Comparison of ENCODE assay signal across 8 mouse cellular contexts in genomic region chr17:35993675-35994074, GRCm38 (mm10). TPM values are rescaled to one million over a fixed set of nuclear protein-coding genes. Genes with fewer than 3 reads are reported as not detected.
A peak's percentile ranks its signal among the peaks of the same experiment; 100 is the strongest.
DNase-seq lines count a peak whose midpoint lies in the region; ATAC-seq and TF ChIP-seq lines count a peak whose summit lies in the region.

No protein-coding gene starts in this region.

- H3K36me3 ChIP-seq in hindbrain, embryonic 15.5 days: peaks cover 13% of the 10 kb centered on the region

- H3K9me3 ChIP-seq in hindbrain, embryonic 15.5 days: no peaks in the 10 kb centered on the region

- H3K4me2 ChIP-seq in hindbrain, embryonic 15.5 days: peak overlapping the region; percentile 66

- 7% methylated on average over 17 of the region's 17 CpGs for WGBS in hindbrain, embryonic 15.5 days

- TF ChIP-seq CTCF in left cerebral cortex, adult 2 months (IDR thresholded peaks at IDR 0.05): peak; percentile 99

- H3K4me1 ChIP-seq in hindbrain, embryonic 15.5 days (replicated peaks): peaks cover 33% of the 10 kb centered on the region

- intact Hi-C loops in left cerebral cortex, adult 2 months (cut with DNase I): loop anchor here (1.0 kb wide), 1 partner anchor 55 kb away; no protein-coding TSS in a partner anchor

- H3K27me3 ChIP-seq in hindbrain, embryonic 15.5 days: no peaks in the 10 kb centered on the region

- DNase-seq in T-cell, adult 2 months (ENCODE audit: low spot score): peak; percentile 86
- peak; percentile 81 to 89 for DNase-seq in cerebellum, postnatal 25 days
- DNase-seq in frontal cortex, postnatal 36 days (ENCODE audit: low spot score in 2 of 2): peak; percentile 73 to 84
- peak; percentile 78 to 80 for DNase-seq in left cerebral cortex, adult 2 months (ENCODE audit: extremely low spot score in 1 of 2, low spot score in 2 of 2)
- peak; percentile 76 to 84 for DNase-seq in right cerebral cortex, adult 2 months (ENCODE audit: low spot score in 2 of 2)
- DNase-seq in urinary bladder, postnatal 10 days (ENCODE audit: low spot score): peak; percentile 34

- peak overlapping the region; percentile 33; the same call in 1 of the 2 replicates for H3K27ac ChIP-seq in hindbrain, embryonic 15.5 days (replicated peaks)
- H3K27ac ChIP-seq in left cerebral cortex, adult 2 months: peak overlapping the region; percentile 61; the same call in 1 of the 2 replicates

- peak overlapping the region; percentile 62 for H3K4me3 ChIP-seq in hindbrain, embryonic 15.5 days
- H3K4me3 ChIP-seq in left cerebral cortex, adult 2 months: peak overlapping the region; percentile 54

- no peak overlapping the region for H3K9ac ChIP-seq in hindbrain, embryonic 15.5 days

- ATAC-seq in hindbrain, embryonic 15.5 days (ENCODE audit: low FRiP score, low read depth): peak; percentile 67
- ATAC-seq in megakaryocyte, adult 5-6 weeks (ENCODE audit: poor library complexity, severe bottlenecking): peak; percentile 66

RNA-seq across cellular contexts. Expression of gene Prr3, which starts 13.6 kb away (rescaled TPM):
- 89.0 and 92.9 TPM in 2 replicates for polyA plus RNA-seq in hindbrain, embryonic 15.5 days (2015; fragmentation: Nextera tagmentation; extraction: Ambion mirVana)
- total RNA-seq in left cerebral cortex, adult 2 months (2021): 10 to 100 TPM; 40.8 to 43.9 TPM
- total RNA-seq in megakaryocyte, adult 5-6 weeks (2015): 7.5 and 8.9 TPM in 2 replicates
- total RNA-seq in megakaryocyte, adult 5-6 weeks (2017): 2.8 and 8.5 TPM in 2 replicates

RNA-seq across cellular contexts. Expression of gene Gnl1, which starts 14.0 kb away (rescaled TPM):
- polyA plus RNA-seq in hindbrain, embryonic 15.5 days (2015; fragmentation: Nextera tagmentation; extraction: Ambion mirVana): 62.7 and 65.5 TPM in 2 replicates
- total RNA-seq in left cerebral cortex, adult 2 months (2021): 100 to 1,000 TPM; 186 TPM
- 5.0 and 6.4 TPM in 2 replicates for total RNA-seq in megakaryocyte, adult 5-6 weeks (2015)
- 11.3 and 13.9 TPM in 2 replicates for total RNA-seq in megakaryocyte, adult 5-6 weeks (2017)

RNA-seq across cellular contexts. Expression of gene Abcf1, which starts 24.1 kb away (rescaled TPM):
- polyA plus RNA-seq in hindbrain, embryonic 15.5 days (2015; fragmentation: Nextera tagmentation; extraction: Ambion mirVana): 76.1 and 81.0 TPM in 2 replicates
- 10 to 100 TPM; 70.4 to 72.6 TPM for total RNA-seq in left cerebral cortex, adult 2 months (2021)
- 31.8 and 32.7 TPM in 2 replicates for total RNA-seq in megakaryocyte, adult 5-6 weeks (2015)
- total RNA-seq in megakaryocyte, adult 5-6 weeks (2017): 101 and 128 TPM in 2 replicates

RNA-seq across cellular contexts. Expression of gene H2-T24, which starts 26.7 kb away (rescaled TPM):
- polyA plus RNA-seq in hindbrain, embryonic 15.5 days (2015; fragmentation: Nextera tagmentation; extraction: Ambion mirVana): 9.0 and 9.9 TPM in 2 replicates
- 1 to 10 TPM; 1.1 to 2.5 TPM for total RNA-seq in left cerebral cortex, adult 2 months (2021)
- 19.5 and 20.8 TPM in 2 replicates for total RNA-seq in megakaryocyte, adult 5-6 weeks (2015)
- 85.4 and 88.2 TPM in 2 replicates for total RNA-seq in megakaryocyte, adult 5-6 weeks (2017)

RNA-seq across cellular contexts. Expression of gene H2-T23, which starts 39.0 kb away (rescaled TPM):
- polyA plus RNA-seq in hindbrain, embryonic 15.5 days (2015; fragmentation: Nextera tagmentation; extraction: Ambion mirVana): 4.8 and 6.6 TPM in 2 replicates
- total RNA-seq in left cerebral cortex, adult 2 months (2021): 10 to 100 TPM; 13.6 to 17.2 TPM
- 211 and 216 TPM in 2 replicates for total RNA-seq in megakaryocyte, adult 5-6 weeks (2015)
- total RNA-seq in megakaryocyte, adult 5-6 weeks (2017): 185 and 224 TPM in 2 replicates

Comparison
In these comparisons a context has a peak if more than half of its experiments do, and no peak if none do; other contexts are left out.
1. Peak in every context shown above with its lines: DNase-seq, ATAC-seq, H3K4me3 ChIP-seq and H3K27ac ChIP-seq.
2. DNase-seq: peak in every context shown above with its lines; median percentile 86 in T-cell, adult 2 months; 85 in cerebellum, postnatal 25 days; 80 in right cerebral cortex, adult 2 months; 79 in left cerebral cortex, adult 2 months; 78 in frontal cortex, postnatal 36 days; 34 in urinary bladder, postnatal 10 days.
3. RNA of gene Prr3, which starts 13.6 kb away (total RNA-seq): 40.8 to 43.9 TPM in left cerebral cortex, adult 2 months; 2.8 to 8.9 TPM in megakaryocyte, adult 5-6 weeks; every median in the first group is over 4 times any median in the second.
4. RNA of gene Gnl1, which starts 14.0 kb away (total RNA-seq): 186 TPM in left cerebral cortex, adult 2 months; 5.0 to 13.9 TPM in megakaryocyte, adult 5-6 weeks; every median in the first group is over 10 times any median in the second.